Mouse (Mus musculus): ENCODE data around the gene Miip.
A peak's percentile ranks its signal among the peaks of the same experiment; 100 is the strongest.
"Not testable (repeated sequence)": the region's sequence is repeated elsewhere in the genome, so short reads cannot be mapped to it uniquely, and the experiment has no call there.

Gene Miip

DNA sequence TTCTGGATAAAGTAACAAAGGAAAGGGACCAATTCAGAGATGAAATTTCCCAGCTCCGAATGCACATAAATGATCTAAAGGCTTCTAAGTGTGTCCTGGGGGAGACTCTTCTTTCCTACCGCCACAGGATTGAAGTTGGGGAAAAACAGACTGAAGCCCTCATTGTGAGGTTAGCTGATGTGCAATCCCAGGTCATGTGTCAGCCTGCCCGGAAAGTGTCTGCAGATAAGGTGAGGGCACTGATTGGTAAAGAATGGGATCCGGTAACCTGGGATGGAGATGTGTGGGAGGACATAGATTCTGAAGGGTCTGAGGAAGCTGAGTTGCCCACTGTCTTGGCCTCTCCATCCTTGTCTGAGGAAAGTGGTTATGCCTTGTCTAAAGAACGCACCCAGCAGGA lies 622 bp upstream of the Miip start:
- DNase-seq = peak; percentile 90

DNA sequence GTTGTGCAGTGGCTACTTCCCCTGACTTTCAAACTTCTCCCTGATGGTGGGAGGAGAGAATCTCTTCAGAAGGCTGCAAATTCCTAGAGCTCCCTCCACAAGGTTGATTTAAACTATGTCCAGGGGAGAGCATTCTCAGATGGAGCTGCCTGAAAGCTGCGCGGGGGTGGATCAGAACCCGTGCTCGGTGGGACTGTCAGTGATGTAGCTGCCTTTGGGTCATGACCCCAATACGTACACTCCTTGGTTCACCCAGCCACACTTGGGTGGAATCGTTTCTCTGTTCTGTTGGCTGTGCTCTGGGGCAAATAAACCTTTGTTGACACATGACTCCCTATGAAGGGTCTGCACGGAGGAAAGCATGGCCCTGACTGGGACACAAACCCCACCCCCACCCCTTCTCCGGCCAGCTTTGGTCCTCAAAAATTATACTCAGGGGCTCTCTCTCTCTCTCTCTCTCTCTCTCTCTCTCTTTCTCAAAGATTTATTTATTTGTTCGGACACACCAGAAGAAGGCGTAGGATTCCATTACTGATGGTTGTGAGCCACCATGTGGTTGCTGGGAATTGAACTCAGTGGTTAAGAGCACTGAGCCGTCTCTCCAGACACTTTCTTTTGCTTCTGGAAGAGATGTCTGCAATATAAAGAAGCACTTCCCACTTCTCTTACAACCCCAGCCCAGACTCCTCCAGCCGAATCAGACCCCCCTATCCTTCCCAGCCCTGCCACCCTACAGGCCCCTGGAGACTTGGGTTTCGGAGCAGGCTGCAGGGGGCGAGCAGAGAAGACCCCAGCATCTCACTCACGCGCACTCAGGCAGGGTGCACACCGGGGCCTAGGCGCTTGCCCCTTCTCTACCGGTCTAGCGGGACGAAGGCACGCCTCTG lies 810 bp downstream of the Miip start:
- DNase-seq = peak; percentile 86

GRCm38 (mm10) chr4:147866793-147867192 lies 1.8 kb downstream of the Miip start:
- not testable (repeated sequence) for DNase-seq

DNA sequence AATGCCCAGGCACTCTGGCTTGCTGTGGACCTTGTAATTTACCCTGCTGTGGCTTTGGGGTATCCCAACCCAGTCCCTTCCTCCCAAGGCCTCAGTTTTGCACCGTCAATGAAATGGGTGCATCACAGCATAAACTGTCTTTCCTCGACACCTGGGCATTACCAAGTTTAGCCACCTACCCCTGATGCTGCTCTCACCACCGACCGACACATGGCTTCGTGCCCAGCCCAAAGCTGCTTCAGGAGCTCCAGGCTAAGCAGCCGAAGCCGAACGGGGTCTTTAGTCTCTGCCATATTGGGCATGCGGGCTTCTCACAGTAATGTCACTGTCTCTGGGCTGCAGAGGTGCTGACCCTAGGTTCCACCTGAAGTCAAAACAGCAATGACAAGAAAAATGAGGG lies 2.6 kb downstream of the Miip start:
- DNase-seq = peak; percentile 83

DNA sequence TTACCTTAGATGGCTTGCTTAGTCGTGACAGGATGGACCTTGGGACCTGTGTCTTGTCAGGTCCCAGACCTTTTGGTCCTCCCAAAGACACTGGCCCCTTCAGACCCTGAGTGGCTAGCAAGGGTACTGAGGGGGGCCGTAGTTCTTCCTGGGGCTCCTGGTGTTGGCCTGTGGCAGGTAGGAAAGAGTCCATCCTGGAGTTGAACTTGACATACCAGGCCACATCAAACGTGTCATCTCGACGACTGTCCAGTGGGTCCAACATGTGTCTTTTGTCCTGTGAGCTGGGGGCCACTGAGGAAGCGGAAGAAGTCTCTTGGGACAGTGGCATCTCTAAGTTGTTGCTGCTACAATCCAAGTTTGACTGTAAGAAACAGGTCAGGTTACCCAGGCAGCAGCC lies 3.0 kb downstream of the Miip start:
- DNase-seq = peak; percentile 91

GRCm38 (mm10) chr4:147862051-147862450 lies 6.6 kb downstream of the Miip start:
- peak; percentile 90 for DNase-seq

- DNase-seq = peak; percentile 81
These were observed 17.8 kb downstream of the Miip start for GRCm38 (mm10) chr4:147850776-147851175.

GRCm38 (mm10) chr4:147848584-147848991 lies 20.0 kb downstream of the Miip start:
- DNase-seq = no peak

DNA sequence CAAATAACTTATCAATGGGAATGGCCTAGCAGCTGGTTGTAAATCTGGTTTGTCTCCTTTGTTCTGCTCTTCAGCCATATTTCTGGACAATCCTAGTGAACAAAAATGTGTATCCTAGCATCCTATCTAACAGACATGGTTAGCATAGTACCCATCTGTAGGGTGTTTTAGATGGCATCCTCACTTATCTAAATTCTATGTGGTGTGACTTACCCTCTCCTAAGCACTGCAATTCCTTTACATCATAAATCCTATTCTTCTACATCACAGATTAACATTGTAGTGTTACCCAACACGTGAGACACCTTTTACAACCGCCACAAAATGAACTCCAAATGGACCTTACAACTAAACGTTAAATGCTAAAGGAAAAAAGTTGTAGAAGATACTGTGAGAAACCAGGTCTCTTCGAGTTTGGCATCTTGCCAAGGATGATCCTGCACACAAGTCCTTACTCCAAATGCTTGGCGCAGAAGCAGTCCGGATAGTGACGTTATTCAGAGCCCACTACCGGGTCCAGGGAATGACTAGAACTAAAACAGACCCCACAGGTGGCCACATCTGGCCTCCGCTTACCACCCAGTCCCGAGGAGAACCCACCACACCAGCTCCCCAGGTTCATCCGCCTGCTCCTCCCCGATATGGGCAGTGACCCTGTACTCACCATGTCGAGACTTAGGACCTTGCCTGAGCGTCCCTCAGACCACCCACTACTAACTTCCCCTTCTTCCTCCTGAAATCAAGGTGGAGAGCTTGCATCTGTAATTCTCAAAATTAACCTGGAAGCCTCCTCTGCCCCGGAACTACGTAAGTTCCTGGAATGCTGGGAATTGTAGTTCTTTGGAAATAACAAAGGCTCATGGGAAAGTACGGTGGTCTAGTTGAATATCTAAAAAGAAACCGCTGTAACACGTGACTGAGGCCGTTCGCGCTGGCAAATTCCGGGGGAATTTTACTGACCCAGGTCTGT lies 20.7 kb downstream of the Miip start, which contains the start of gene Zfp933:
TSS of gene Zfp933 (minus strand) at position 753 of the 970 bp plus-strand sequence.
- peak; percentile 98 for DNase-seq

GRCm38 (mm10) chr4:147842871-147843270 lies 25.7 kb downstream of the Miip start:
- peak; percentile 75 for DNase-seq

GRCm38 (mm10) chr4:147839282-147839681 lies 29.3 kb downstream of the Miip start:
- DNase-seq = peak; percentile 97

- no peak for DNase-seq
These were observed 44.2 kb downstream of the Miip start for GRCm38 (mm10) chr4:147824389-147824788.

DNA sequence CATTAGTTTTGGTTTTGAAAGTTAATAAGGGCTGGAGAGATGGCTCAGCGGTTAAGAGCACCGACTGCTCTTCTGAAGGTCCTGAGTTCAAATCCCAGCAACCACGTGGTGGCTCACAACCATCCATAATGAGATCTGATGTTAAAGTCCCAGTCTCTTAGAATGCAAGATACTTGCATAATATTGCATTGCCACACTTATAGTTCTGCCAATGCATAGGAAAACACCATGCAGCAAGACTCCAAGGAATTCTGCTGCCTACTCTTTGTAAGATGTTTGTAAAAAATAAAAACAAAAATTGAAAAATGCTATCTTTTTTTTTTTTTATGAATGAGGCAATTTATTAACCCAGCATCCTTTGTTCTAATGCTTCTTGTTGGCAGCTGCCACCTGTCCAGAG lies 47.2 kb downstream of the Miip start:
- not testable (repeated sequence) for DNase-seq

GRCm38 (mm10) chr4:147819659-147820058 lies 49.0 kb downstream of the Miip start:
- not testable (repeated sequence) for DNase-seq

DNA sequence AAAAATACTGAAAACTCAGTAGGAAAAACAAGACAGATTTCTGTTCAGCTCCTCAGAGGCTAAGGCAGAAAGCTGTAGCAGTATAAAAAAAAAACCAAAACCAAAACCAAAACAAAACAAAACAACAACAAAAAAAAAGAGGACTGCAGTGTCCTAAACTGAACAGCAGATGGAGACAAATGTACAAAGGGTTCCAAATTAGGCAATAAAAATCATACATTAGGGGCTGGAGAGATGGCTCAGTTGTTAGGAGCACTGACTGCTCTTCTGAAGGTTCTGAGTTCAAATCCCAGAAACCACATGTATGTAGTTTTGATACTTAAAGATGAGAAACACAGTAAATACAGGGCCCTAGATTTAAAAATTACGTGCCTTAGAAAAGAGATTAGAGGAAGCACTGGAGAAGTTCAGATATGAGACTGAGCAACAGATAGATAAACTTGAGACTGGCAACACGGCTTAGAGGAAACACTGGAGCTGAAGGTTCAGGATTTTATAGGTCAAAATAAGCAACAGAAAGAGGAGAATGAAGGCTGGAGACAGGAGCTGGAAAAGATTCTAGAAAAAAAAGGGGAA lies 53.9 kb downstream of the Miip start:
- DNase-seq = no peak

DNA sequence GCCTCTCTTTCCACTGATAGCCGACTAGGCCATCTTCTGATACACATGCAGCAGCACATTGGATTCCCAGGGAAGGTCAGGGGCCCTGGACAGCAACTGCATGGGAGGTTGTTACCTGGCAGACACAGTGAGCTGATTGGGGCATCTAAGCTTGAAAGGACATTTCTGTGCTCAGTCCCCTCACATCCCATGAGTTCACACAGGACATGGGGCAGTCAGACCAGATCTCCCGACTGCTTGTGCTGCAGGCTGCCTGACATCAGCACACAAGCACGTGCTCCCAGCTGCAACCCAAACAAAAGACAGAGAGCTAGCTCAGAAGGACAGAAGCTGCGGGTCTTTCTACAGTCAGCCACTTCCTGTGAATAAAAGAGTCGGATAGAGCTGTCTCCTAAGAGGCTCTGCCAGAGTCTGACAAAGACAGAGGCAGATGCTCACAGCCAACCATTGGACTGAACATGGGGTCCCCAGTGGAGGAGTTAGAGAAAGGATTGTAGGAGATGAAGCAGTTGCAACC lies 55.3 kb downstream of the Miip start:
- DNase-seq = no peak

Measured in heart, adult 11 months (tissue).